28 mouse cellular contexts compared by ENCODE assay signal in the genomic region with DNA sequence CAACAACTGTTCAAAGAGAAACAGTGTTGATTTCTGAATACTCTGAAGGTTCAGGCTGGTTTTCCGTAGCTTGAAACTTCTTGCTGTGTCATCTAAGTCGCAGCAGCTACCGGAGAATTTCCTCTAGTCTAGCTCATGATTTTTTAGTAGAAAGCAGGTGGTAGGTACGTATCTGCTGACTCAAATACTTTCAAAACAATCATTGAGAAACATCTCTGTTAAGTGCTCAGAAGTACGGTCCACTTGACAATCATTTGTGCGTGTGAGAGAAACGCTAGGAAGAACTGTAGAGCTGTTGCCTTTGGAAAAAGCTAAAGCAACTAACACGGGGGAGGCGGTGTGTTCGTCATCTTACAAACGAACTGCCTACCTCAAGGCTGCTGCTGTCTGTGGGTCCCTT. TPM values are rescaled to one million over a fixed set of nuclear protein-coding genes. Genes with fewer than 3 reads are reported as not detected.
A peak's percentile ranks its signal among the peaks of the same experiment; 100 is the strongest.
DNase-seq lines count a peak whose midpoint lies in the region; ATAC-seq and TF ChIP-seq lines count a peak whose summit lies in the region.
"Had no signal": no experiment of that assay in that cellular context is flagged by ENCODE, and none has a peak within 500 bp of the region (broad histone marks: within the 10 kb centered on the region; RNA-seq: fewer than 3 reads in every experiment).

No protein-coding gene starts in this region.

- peaks cover 15% of the 10 kb centered on the region for H3K4me1 ChIP-seq in liver, embryonic 12.5 days
- H3K4me1 ChIP-seq in bone marrow, adult 2 months (ENCODE audit: control insufficient read depth, insufficient read depth, low read length): peaks cover 8% of the 10 kb centered on the region
- H3K4me1 ChIP-seq: embryonic facial prominence, embryonic 13.5 days; heart, embryonic 13.5 days; kidney, embryonic 15.5 days; limb, embryonic 15.5 days; midbrain, embryonic 12.5 days had no signal

- TF ChIP-seq POLR2A in bone marrow, adult 2 months (IDR thresholded peaks at IDR 0.05; ENCODE audit: borderline replicate concordance, control insufficient read depth, low read depth, low read length): no peak

- no peaks in the 10 kb centered on the region for H3K27me3 ChIP-seq in liver, embryonic 12.5 days (replicated peaks)
- H3K27me3 ChIP-seq: embryonic facial prominence, embryonic 13.5 days; heart, embryonic 13.5 days; kidney, embryonic 15.5 days; limb, embryonic 15.5 days; midbrain, embryonic 12.5 days had no signal

- ATAC-seq in liver, embryonic 12.5 days: no peak
- no peak for ATAC-seq in cerebellum, adult (ENCODE audit: insufficient number of reproducible peaks, low FRiP score, low TSS enrichment)
- ATAC-seq in erythroid progenitor cell, adult 5-6 weeks (replicated peaks; ENCODE audit: low FRiP score, poor library complexity, severe bottlenecking): no peak
- ATAC-seq: forebrain, embryonic 16.5 days; Patski had no signal

- no peak for DNase-seq in liver
- peak; percentile 30 for DNase-seq in CD4-positive helper T cell, adult 2 months (ENCODE audit: low read depth, low spot score)
- peak; percentile 56 for DNase-seq in lung, postnatal 36 days
- no peak for DNase-seq in thymus, postnatal 25 days
- DNase-seq: adrenal gland, postnatal 10 days; cerebellum, adult 18-20 months; cerebellum, postnatal 10 days; gastrocnemius, adult 2 months; gastrocnemius, postnatal 36 days; heart, adult 2 months; heart, postnatal 10 days; kidney, adult 18-20 months; kidney, postnatal 25 days; retina, postnatal 1 day; right cerebral cortex, postnatal 14 days had no signal

- no peak overlapping the region for H3K9ac ChIP-seq in liver, embryonic 12.5 days
- H3K9ac ChIP-seq: embryonic facial prominence, embryonic 13.5 days; heart, embryonic 13.5 days; hindbrain, embryonic 14.5 days; kidney, embryonic 15.5 days; limb, embryonic 15.5 days; midbrain, embryonic 12.5 days had no signal

- H3K9me3 ChIP-seq in liver, embryonic 12.5 days (replicated peaks): no peaks in the 10 kb centered on the region
- H3K9me3 ChIP-seq: embryonic facial prominence, embryonic 13.5 days; heart, embryonic 13.5 days; kidney, embryonic 15.5 days; limb, embryonic 10.5 days; limb, embryonic 15.5 days; midbrain, embryonic 12.5 days had no signal

- H3K4me2 ChIP-seq in liver, embryonic 12.5 days: no peak overlapping the region
- H3K4me2 ChIP-seq: embryonic facial prominence, embryonic 13.5 days; heart, embryonic 13.5 days; hindbrain, embryonic 14.5 days; kidney, embryonic 15.5 days; limb, embryonic 15.5 days; midbrain, embryonic 12.5 days had no signal

- 73% methylated on average over 11 of the region's 11 CpGs for WGBS in liver, embryonic 12.5 days (ENCODE audit: insufficient replicate concordance)
- 35% methylated on average over 11 of the region's 11 CpGs for WGBS in bone marrow, adult 2 months

- no peaks in the 10 kb centered on the region for H3K36me3 ChIP-seq in liver, embryonic 12.5 days
- H3K36me3 ChIP-seq: embryonic facial prominence, embryonic 13.5 days; heart, embryonic 13.5 days; kidney, embryonic 15.5 days; limb, embryonic 10.5 days; limb, embryonic 15.5 days; midbrain, embryonic 12.5 days had no signal

- no peak for TF ChIP-seq CTCF in bone marrow, adult 2 months (IDR thresholded peaks at IDR 0.05; ENCODE audit: control insufficient read depth, insufficient read depth, low read length)

- H3K4me3 ChIP-seq in liver, embryonic 12.5 days: no peak overlapping the region
- no peak overlapping the region for H3K4me3 ChIP-seq in bone marrow, adult 2 months (replicated peaks; ENCODE audit: control insufficient read depth, low read depth, low read length)
- H3K4me3 ChIP-seq: embryonic facial prominence, embryonic 13.5 days; gastrocnemius, adult 2 months; heart, adult 2 months; heart, embryonic 13.5 days; kidney, embryonic 15.5 days; limb, embryonic 10.5 days; limb, embryonic 15.5 days; midbrain, embryonic 12.5 days had no signal

- H3K27ac ChIP-seq in liver, embryonic 12.5 days: peak overlapping the region; percentile 48; the same call in 1 of the 2 replicates
- peak overlapping the region; percentile 90 for H3K27ac ChIP-seq in bone marrow, adult 2 months (ENCODE audit: control insufficient read depth, insufficient read depth, low read depth, low read length, poor library complexity)
- H3K27ac ChIP-seq: gastrocnemius, adult 2 months; heart, adult 2 months; heart, embryonic 13.5 days; hindbrain, embryonic 14.5 days; kidney, embryonic 15.5 days; limb, embryonic 10.5 days; limb, embryonic 15.5 days; midbrain, embryonic 12.5 days had no signal

RNA-seq across cellular contexts. Expression of a gene that starts 14.0 kb away (rescaled TPM):
- 174 and 185 TPM in 2 replicates for polyA plus RNA-seq in liver, embryonic 12.5 days (2016; fragmentation: Nextera tagmentation; extraction: Ambion mirVana)
- 119 and 178 TPM in 2 replicates for polyA plus RNA-seq in bone marrow, adult 2 months (2011; ENCODE audit: insufficient read depth, insufficient read length, low replicate concordance, missing spikeins)
- 90.1 and 114 TPM in 2 replicates for total RNA-seq in erythroid progenitor cell, adult 5-6 weeks (2015; ENCODE audit: low replicate concordance)
- total RNA-seq in erythroid progenitor cell, adult 5-6 weeks (2017; ENCODE audit: low replicate concordance): 27.2 and 35.2 TPM in 2 replicates

Comparison
In these comparisons a context has a peak if more than half of its experiments do, and no peak if none do; other contexts are left out.
1. DNase-seq: peak in CD4-positive helper T cell, adult 2 months (single experiment) and lung, postnatal 36 days (single experiment); none in liver (single experiment) and thymus, postnatal 25 days (single experiment).